Mouse (Mus musculus): ENCODE measurements at regions not wholly inside any gene's neighbourhood (a gene's known extent, or its start where the extent isn't known, plus 50 kb on each side); places are given as distances from the start of the nearest gene placed in this dataset.

GRCm38 (mm10) chr6:93257130-93257841 lies 314.0 kb upstream of the Adamts9 start:
- no peak for DNase-seq (ENCODE audit: low spot score)

- no peak for DNase-seq (ENCODE audit: low spot score)
These were observed 310.5 kb upstream of the Adamts9 start for GRCm38 (mm10) chr6:93253746-93254145.

GRCm38 (mm10) chr6:93248973-93249372 lies 305.7 kb upstream of the Adamts9 start:
- DNase-seq (ENCODE audit: low spot score) = no peak

GRCm38 (mm10) chr6:93246498-93247242 lies 303.4 kb upstream of the Adamts9 start:
- no peak for DNase-seq (ENCODE audit: low spot score)

- DNase-seq (ENCODE audit: low spot score) = no peak
These were observed 292.3 kb upstream of the Adamts9 start for GRCm38 (mm10) chr6:93235550-93235949.

GRCm38 (mm10) chr6:93232636-93233035 lies 289.3 kb upstream of the Adamts9 start:
- no peak for DNase-seq (ENCODE audit: low spot score)

- DNase-seq (ENCODE audit: low spot score) = no peak
These were observed 287.2 kb upstream of the Adamts9 start for GRCm38 (mm10) chr6:93230450-93230849.

GRCm38 (mm10) chr6:93229320-93229719 lies 286.0 kb upstream of the Adamts9 start:
- DNase-seq (ENCODE audit: low spot score) = no peak

- DNase-seq (ENCODE audit: low spot score) = peak; percentile 21
These were observed 280.6 kb upstream of the Adamts9 start for GRCm38 (mm10) chr6:93223610-93224550.

- no peak for DNase-seq (ENCODE audit: low spot score)
These were observed 274.8 kb upstream of the Adamts9 start for GRCm38 (mm10) chr6:93218015-93218593.

GRCm38 (mm10) chr6:93200886-93201285 lies 257.6 kb upstream of the Adamts9 start:
- no peak for DNase-seq (ENCODE audit: low spot score)

GRCm38 (mm10) chr6:93194741-93195140 lies 251.4 kb upstream of the Adamts9 start:
- DNase-seq (ENCODE audit: low spot score) = no peak

GRCm38 (mm10) chr6:93192980-93193379 lies 249.7 kb upstream of the Adamts9 start:
- no peak for DNase-seq (ENCODE audit: low spot score)

- DNase-seq (ENCODE audit: low spot score) = no peak
These were observed 247.7 kb upstream of the Adamts9 start for GRCm38 (mm10) chr6:93190986-93191385.

GRCm38 (mm10) chr6:93168526-93168925 lies 225.2 kb upstream of the Adamts9 start:
- DNase-seq (ENCODE audit: low spot score) = peak; percentile 55

- no peak for DNase-seq (ENCODE audit: low spot score)
These were observed 224.0 kb upstream of the Adamts9 start for GRCm38 (mm10) chr6:93167281-93167680.

GRCm38 (mm10) chr6:93165942-93166341 lies 222.7 kb upstream of the Adamts9 start:
- no peak for DNase-seq (ENCODE audit: low spot score)

- no peak for DNase-seq (ENCODE audit: low spot score)
These were observed 209.3 kb upstream of the Adamts9 start for GRCm38 (mm10) chr6:93152431-93153208.

- peak; percentile 14 for DNase-seq (ENCODE audit: low spot score)
These were observed 207.2 kb upstream of the Adamts9 start for GRCm38 (mm10) chr6:93150531-93150930.

- no peak for DNase-seq (ENCODE audit: low spot score)
These were observed 206.7 kb upstream of the Adamts9 start for GRCm38 (mm10) chr6:93149956-93150355.

- DNase-seq (ENCODE audit: low spot score) = peak; percentile 9
These were observed 197.0 kb upstream of the Adamts9 start for GRCm38 (mm10) chr6:93140331-93140731.

All from urinary bladder, postnatal 14 days (tissue).